Mouse (Mus musculus) embryonic fibroblast, embryonic 13.5 days (primary cell): ENCODE measurements around the gene Traf4.

Source experiments
- CTCF ChIP-seq: IDR thresholded peaks from 2 replicates; pipeline ENCODE4 v1.5.1; 2011; ENCODE audit warnings: mild to moderate bottlenecking, control low read depth, low read length, moderate library complexity, borderline replicate concordance; ENCODE audit not compliant: insufficient read depth
- POLR2A ChIP-seq: IDR thresholded peaks from 2 replicates; pipeline ENCODE4 v1.6.1; 2011; ENCODE audit warnings: low read depth, mild to moderate bottlenecking, control low read depth, low read length, moderate library complexity

DNA sequence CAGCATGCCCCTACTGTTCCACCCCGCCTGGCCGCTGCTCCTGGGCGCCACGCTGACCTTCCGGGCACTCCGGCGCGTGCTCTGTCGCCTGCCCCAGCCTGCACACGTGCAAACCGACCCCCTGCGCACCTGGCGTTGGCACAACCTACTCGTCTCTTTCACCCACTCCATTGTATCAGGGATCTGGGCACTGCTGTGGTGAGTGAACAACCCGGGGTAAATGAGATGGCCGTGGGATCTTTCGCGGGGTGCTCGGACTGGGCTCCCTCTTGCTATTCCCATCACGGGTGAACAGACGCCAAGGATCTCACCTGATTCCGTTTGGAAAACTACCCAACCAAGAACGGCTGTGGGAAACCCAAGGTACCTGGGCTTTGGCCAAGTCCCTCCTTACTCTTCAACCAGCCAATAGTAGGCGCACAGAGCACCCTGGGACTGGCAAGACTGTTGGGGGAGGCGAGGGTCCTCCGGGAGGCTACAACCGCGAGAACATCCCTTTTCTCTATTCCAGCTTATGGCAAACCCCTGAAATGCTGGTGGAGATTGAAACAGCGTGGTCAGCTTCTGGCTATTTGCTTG is 13.6 kb upstream of the Traf4 start:
- TF ChIP-seq POLR2A (peak; percentile 46), CTCF (no peak)
